Mouse (Mus musculus) cortical plate, adult 2 months (tissue): ENCODE measurements around the gene Scrn2.

Experiments used
- CTCF ChIP-seq: fragments of 200-500 bp; IDR thresholded peaks from 2 replicates; pipeline ENCODE4 v1.5.1; 2011; ENCODE audit warnings: mild to moderate bottlenecking, control low read depth, low read length; ENCODE audit not compliant: insufficient read depth; ENCODE audit errors: extremely low read depth
- POLR2A ChIP-seq: fragments of 200-500 bp; IDR thresholded peaks from 2 replicates; pipeline ENCODE4 v1.6.1; 2011; ENCODE audit warnings: mild to moderate bottlenecking, low read length, control low read depth; ENCODE audit not compliant: insufficient read depth; ENCODE audit errors: extremely low read depth

GRCm38 (mm10) chr11:96980021-96980420 lies 49.7 kb upstream of the Scrn2 start:
- TF ChIP-seq CTCF: no peak
- TF ChIP-seq POLR2A: no peak
